Mouse (Mus musculus) kidney, adult 2 months (tissue): ENCODE measurements around the gene Ptar1. TPM values are rescaled to one million over a fixed set of nuclear protein-coding genes. Genes with fewer than 3 reads are reported as not detected.
A peak's percentile ranks its signal among the peaks of the same experiment; 100 is the strongest.
"Not testable (repeated sequence)": the region's sequence is repeated elsewhere in the genome, so short reads cannot be mapped to it uniquely, and the experiment has no call there.

Experiments used
- DNase-seq: peaks from one replicate; pipeline ENCODE4 v3.0.0; 2021
- H3K27ac ChIP-seq: fragments of 200-500 bp; 2 replicates; pipeline ENCODE4 v1.5.1; 2012; ENCODE audit warnings: low read depth, low read length, control low read depth, inconsistent platforms; ENCODE audit not compliant: insufficient read depth
- H3K27me3 ChIP-seq: fragments of 200-500 bp; replicated peaks from 2 replicates; pipeline ENCODE4 v1.6.1; 2012; ENCODE audit warnings: mild to moderate bottlenecking, moderate library complexity, low read length, inconsistent platforms; ENCODE audit not compliant: control insufficient read depth, insufficient read depth
- H3K36me3 ChIP-seq: fragments of 200-500 bp; 2 replicates; pipeline ENCODE4 v1.6.1; 2012; ENCODE audit warnings: mild to moderate bottlenecking, moderate library complexity, low read length, inconsistent platforms; ENCODE audit not compliant: control insufficient read depth, insufficient read depth
- H3K4me1 ChIP-seq: fragments of 200-500 bp; 2 replicates; pipeline ENCODE4 v1.6.1; 2011; ENCODE audit warnings: low read length; ENCODE audit not compliant: control insufficient read depth, insufficient read depth
- H3K4me3 ChIP-seq: fragments of 200-500 bp; 2 replicates; pipeline ENCODE4 v1.5.1; 2011; ENCODE audit warnings: mild to moderate bottlenecking, low read depth, low read length, control low read depth; ENCODE audit not compliant: insufficient read depth
- CTCF ChIP-seq: fragments of 200-500 bp; conservative IDR thresholded peaks from 2 replicates; pipeline ENCODE4 v1.5.1; 2011; ENCODE audit warnings: low read depth, mild to moderate bottlenecking, control low read depth, low read length, moderate library complexity, mixed read lengths; ENCODE audit not compliant: insufficient read depth, insufficient read length
- POLR2A ChIP-seq: fragments of 200-500 bp; IDR thresholded peaks from one replicate; pipeline ENCODE4 v1.6.1; 2011; ENCODE audit warnings: low read depth, low read length, control low read depth
- WGBS: fragments of 180-500 bp; shearing (Covaris S2); methylation state at CpG from one replicate; pipeline ENCODE4 v1.1.7; 2018; 5-methylcytosine and 5-hydroxymethylcytosine counted together
- polyA plus RNA-seq: library from polyadenylated mRNA; depleted of rRNA; stranded (reverse); fragments of >200 nt; gene quantifications from 2 replicates; pipeline ENCODE4 v1.2.3, GENCODE M21; 2012

Gene Ptar1
- polyA plus RNA-seq, 1 experiment: 5.6 TPM

- no peak for DNase-seq
- Histone ChIP-seq H3K27ac (no peak overlapping the region), H3K27me3 (no peaks in the 10 kb centered on the region), H3K36me3 (no peaks in the 10 kb centered on the region), H3K4me1 (no peaks in the 10 kb centered on the region), H3K4me3 (no peak overlapping the region)
- 82% methylated on average over 4 of the region's 4 CpGs for WGBS
- TF ChIP-seq CTCF (no peak), POLR2A (no peak)
Observed at GRCm38 (mm10) chr19:23658350-23658749, 28.9 kb upstream of the Ptar1 start.

GRCm38 (mm10) chr19:23664083-23664482, 23.1 kb upstream of the Ptar1 start:
- H3K27me3 ChIP-seq: no peaks in the 10 kb centered on the region
- no peak for TF ChIP-seq CTCF
- no peak for TF ChIP-seq POLR2A
- 95% methylated on average over 7 of the region's 7 CpGs for WGBS
- H3K27ac ChIP-seq: no peak overlapping the region
- no peaks in the 10 kb centered on the region for H3K4me1 ChIP-seq
- no peak for DNase-seq
- no peak overlapping the region for H3K4me3 ChIP-seq
- H3K36me3 ChIP-seq: no peaks in the 10 kb centered on the region

GRCm38 (mm10) chr19:23668142-23668655, 19.0 kb upstream of the Ptar1 start:
- H3K4me1 ChIP-seq: no peaks in the 10 kb centered on the region
- DNase-seq: no peak
- no peak overlapping the region for H3K4me3 ChIP-seq
- TF ChIP-seq CTCF (no peak), POLR2A (no peak)
- no peaks in the 10 kb centered on the region for H3K27me3 ChIP-seq
- H3K36me3 ChIP-seq: no peaks in the 10 kb centered on the region
- 87% methylated on average over 6 of the region's 6 CpGs for WGBS
- H3K27ac ChIP-seq: no peak overlapping the region

DNA sequence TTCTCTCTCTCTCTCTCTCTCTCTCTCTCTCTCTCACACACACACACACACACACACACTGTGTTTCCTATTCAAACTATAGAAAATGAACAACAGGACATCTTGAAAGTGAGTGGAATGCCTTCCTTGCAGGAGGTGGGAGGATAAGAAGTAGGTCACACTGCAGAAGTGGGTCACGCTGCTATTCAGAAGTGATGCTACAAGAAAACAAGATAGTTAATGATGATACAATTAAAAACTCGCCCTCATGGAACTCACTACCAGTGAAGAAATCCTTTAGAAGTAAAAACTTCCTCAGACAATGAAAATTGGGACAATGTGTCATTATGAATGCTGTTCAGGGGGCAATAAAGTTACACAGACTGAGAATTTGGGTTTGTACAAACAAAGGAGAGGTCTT, 14.2 kb upstream of the Ptar1 start:
- no peaks in the 10 kb centered on the region for H3K27me3 ChIP-seq
- no peaks in the 10 kb centered on the region for H3K4me1 ChIP-seq
- WGBS: 70% methylated on average over 2 of the region's 2 CpGs
- TF ChIP-seq CTCF: no peak
- no peak for TF ChIP-seq POLR2A
- DNase-seq: no peak
- H3K36me3 ChIP-seq: no peaks in the 10 kb centered on the region
- no peak overlapping the region for H3K27ac ChIP-seq
- no peak overlapping the region for H3K4me3 ChIP-seq

GRCm38 (mm10) chr19:23675656-23676055, 11.6 kb upstream of the Ptar1 start:
- H3K4me1 ChIP-seq, H3K36me3 ChIP-seq, H3K4me3 ChIP-seq, DNase-seq, H3K27me3 ChIP-seq, H3K27ac ChIP-seq: not testable (repeated sequence)
- 93% methylated on average over 8 of the region's 8 CpGs for WGBS

DNA sequence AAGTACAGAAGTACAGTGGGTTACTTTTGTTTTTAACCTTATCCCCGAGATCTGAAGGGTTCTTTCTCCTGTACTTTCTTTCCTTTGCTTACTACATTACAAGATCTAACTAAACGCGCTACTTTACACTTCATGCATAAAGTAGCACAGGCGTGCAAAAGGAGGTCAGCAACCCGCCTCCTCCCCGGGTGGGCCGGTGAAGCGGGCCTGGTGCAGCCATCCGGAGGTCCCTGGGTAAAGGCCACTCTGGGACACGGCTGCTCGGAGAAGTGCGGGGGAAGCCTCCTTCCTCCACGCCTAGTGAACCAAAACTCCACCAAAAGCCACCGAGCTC, 300 bp upstream of the Ptar1 start:
- TF ChIP-seq POLR2A (no peak), CTCF (no peak)
- H3K27ac ChIP-seq: peak overlapping the region; percentile 96
- DNase-seq: no peak
- 0% methylated on average over 14 of the region's 14 CpGs for WGBS
- H3K36me3 ChIP-seq: no peaks in the 10 kb centered on the region
- H3K4me3 ChIP-seq: peak overlapping the region; percentile 98
- no peaks in the 10 kb centered on the region for H3K27me3 ChIP-seq
- H3K4me1 ChIP-seq: no peaks in the 10 kb centered on the region

GRCm38 (mm10) chr19:23688421-23688946, 1.3 kb downstream of the Ptar1 start:
- no peaks in the 10 kb centered on the region; the same call in 1 of the 2 replicates for H3K4me1 ChIP-seq
- no peak for DNase-seq
- no peaks in the 10 kb centered on the region for H3K27me3 ChIP-seq
- no peak overlapping the region for H3K27ac ChIP-seq
- H3K36me3 ChIP-seq: no peaks in the 10 kb centered on the region
- no peak overlapping the region for H3K4me3 ChIP-seq
- 27% methylated on average over 4 of the region's 4 CpGs for WGBS
- TF ChIP-seq POLR2A (no peak), CTCF (no peak)
